Mouse (Mus musculus): ENCODE data around the gene Lars2. TPM values are rescaled to one million over a fixed set of nuclear protein-coding genes. Genes with fewer than 3 reads are reported as not detected.
A peak's percentile ranks its signal among the peaks of the same experiment; 100 is the strongest.

Gene Lars2
- polyA plus RNA-seq, 1 experiment from 2014 or later = 1,018 TPM

- 96% methylated on average over 4 of the region's 4 CpGs for WGBS
- no peaks in the 10 kb centered on the region for H3K27me3 ChIP-seq (ENCODE audit: control insufficient read depth, insufficient read depth, low read length)
- no peaks in the 10 kb centered on the region for H3K9me3 ChIP-seq (ENCODE audit: control insufficient read depth, low read length)
- H3K9ac ChIP-seq (ENCODE audit: low read length) = no peak overlapping the region
- H3K4me1 ChIP-seq (ENCODE audit: control insufficient read depth, insufficient read depth, low read length) = peaks cover 8% of the 10 kb centered on the region
- H3K27ac ChIP-seq (replicated peaks; ENCODE audit: low read depth, low read length) = no peak overlapping the region
- DNase-seq (ENCODE audit: low spot score) (no peak), ATAC-seq (ENCODE audit: insufficient number of reproducible peaks, low FRiP score, low TSS enrichment, low read depth) (no peak)
- H3K36me3 ChIP-seq (ENCODE audit: control insufficient read depth, insufficient read depth, low read length) = peaks cover 3% of the 10 kb centered on the region
- no peak overlapping the region for H3K4me2 ChIP-seq (ENCODE audit: low read depth, severe bottlenecking)
- no peak overlapping the region for H3K4me3 ChIP-seq (ENCODE audit: low read depth, low read length)
Measured at GRCm38 (mm10) chr9:123485561-123485960, 118.8 kb downstream of the Lars2 start.

GRCm38 (mm10) chr9:123486635-123487034 lies 119.9 kb downstream of the Lars2 start:
- 73% methylated on average over 3 of the region's 3 CpGs for WGBS
- peaks cover 7% of the 10 kb centered on the region for H3K4me1 ChIP-seq (ENCODE audit: control insufficient read depth, insufficient read depth, low read length)
- H3K9ac ChIP-seq (ENCODE audit: low read length) = no peak overlapping the region
- no peak overlapping the region for H3K4me2 ChIP-seq (ENCODE audit: low read depth, severe bottlenecking)
- no peaks in the 10 kb centered on the region for H3K9me3 ChIP-seq (ENCODE audit: control insufficient read depth, low read length)
- H3K4me3 ChIP-seq (ENCODE audit: low read depth, low read length) = no peak overlapping the region
- no peak overlapping the region for H3K27ac ChIP-seq (replicated peaks; ENCODE audit: low read depth, low read length)
- H3K36me3 ChIP-seq (ENCODE audit: control insufficient read depth, insufficient read depth, low read length) = peaks cover 3% of the 10 kb centered on the region; the same call in 1 of the 2 replicates
- DNase-seq (ENCODE audit: low spot score) (no peak), ATAC-seq (ENCODE audit: insufficient number of reproducible peaks, low FRiP score, low TSS enrichment, low read depth) (no peak)
- no peaks in the 10 kb centered on the region for H3K27me3 ChIP-seq (ENCODE audit: control insufficient read depth, insufficient read depth, low read length)

GRCm38 (mm10) chr9:123489073-123489472 lies 122.3 kb downstream of the Lars2 start:
- no peak overlapping the region for H3K4me3 ChIP-seq (ENCODE audit: low read depth, low read length)
- H3K4me2 ChIP-seq (ENCODE audit: low read depth, severe bottlenecking) = no peak overlapping the region
- WGBS = 86% methylated on average over 2 of the region's 2 CpGs
- no peaks in the 10 kb centered on the region; the same call in 1 of the 2 replicates for H3K36me3 ChIP-seq (ENCODE audit: control insufficient read depth, insufficient read depth, low read length)
- no peaks in the 10 kb centered on the region; the same call in 1 of the 2 replicates for H3K4me1 ChIP-seq (ENCODE audit: control insufficient read depth, insufficient read depth, low read length)
- H3K9me3 ChIP-seq (ENCODE audit: control insufficient read depth, low read length) = no peaks in the 10 kb centered on the region
- DNase-seq (ENCODE audit: low spot score) (no peak), ATAC-seq (ENCODE audit: insufficient number of reproducible peaks, low FRiP score, low TSS enrichment, low read depth) (no peak)
- no peaks in the 10 kb centered on the region for H3K27me3 ChIP-seq (ENCODE audit: control insufficient read depth, insufficient read depth, low read length)
- no peak overlapping the region for H3K9ac ChIP-seq (ENCODE audit: low read length)
- no peak overlapping the region for H3K27ac ChIP-seq (replicated peaks; ENCODE audit: low read depth, low read length)

- H3K4me3 ChIP-seq (ENCODE audit: low read depth, low read length) = no peak overlapping the region
- H3K4me2 ChIP-seq (ENCODE audit: low read depth, severe bottlenecking) = no peak overlapping the region
- DNase-seq (ENCODE audit: low spot score) = no peak
- H3K36me3 ChIP-seq (ENCODE audit: control insufficient read depth, insufficient read depth, low read length) = no peaks in the 10 kb centered on the region; the same call in 1 of the 2 replicates
- WGBS = 68% methylated on average over 9 of the region's 9 CpGs
- H3K4me1 ChIP-seq (ENCODE audit: control insufficient read depth, insufficient read depth, low read length) = no peaks in the 10 kb centered on the region; the same call in 1 of the 2 replicates
- ATAC-seq (ENCODE audit: insufficient number of reproducible peaks, low FRiP score, low TSS enrichment, low read depth) = no peak
- H3K27me3 ChIP-seq (ENCODE audit: control insufficient read depth, insufficient read depth, low read length) = no peaks in the 10 kb centered on the region
- no peak overlapping the region for H3K9ac ChIP-seq (ENCODE audit: low read length)
- H3K9me3 ChIP-seq (ENCODE audit: control insufficient read depth, low read length) = no peaks in the 10 kb centered on the region
- H3K27ac ChIP-seq (replicated peaks; ENCODE audit: low read depth, low read length) = no peak overlapping the region
Measured at GRCm38 (mm10) chr9:123489727-123490343, 123.1 kb downstream of the Lars2 start.

- WGBS = 80% methylated on average over 5 of the region's 5 CpGs
- H3K9me3 ChIP-seq (ENCODE audit: control insufficient read depth, low read length) = no peaks in the 10 kb centered on the region
- no peak overlapping the region for H3K4me3 ChIP-seq (ENCODE audit: low read depth, low read length)
- ATAC-seq (ENCODE audit: insufficient number of reproducible peaks, low FRiP score, low TSS enrichment, low read depth) = no peak
- H3K27me3 ChIP-seq (ENCODE audit: control insufficient read depth, insufficient read depth, low read length) = no peaks in the 10 kb centered on the region
- H3K27ac ChIP-seq (replicated peaks; ENCODE audit: low read depth, low read length) = no peak overlapping the region
- H3K36me3 ChIP-seq (ENCODE audit: control insufficient read depth, insufficient read depth, low read length) = no peaks in the 10 kb centered on the region; the same call in 1 of the 2 replicates
- DNase-seq (ENCODE audit: low spot score) = no peak
- no peak overlapping the region for H3K9ac ChIP-seq (ENCODE audit: low read length)
- no peak overlapping the region for H3K4me2 ChIP-seq (ENCODE audit: low read depth, severe bottlenecking)
- peaks cover under 1% of the 10 kb centered on the region; the same call in 1 of the 2 replicates for H3K4me1 ChIP-seq (ENCODE audit: control insufficient read depth, insufficient read depth, low read length)
Measured at GRCm38 (mm10) chr9:123490930-123491329, 124.2 kb downstream of the Lars2 start.

GRCm38 (mm10) chr9:123491917-123492585 lies 125.3 kb downstream of the Lars2 start:
- Histone ChIP-seq H3K4me1 (ENCODE audit: control insufficient read depth, insufficient read depth, low read length) (peaks cover 3% of the 10 kb centered on the region), H3K9me3 (ENCODE audit: control insufficient read depth, low read length) (no peaks in the 10 kb centered on the region), H3K27ac (replicated peaks; ENCODE audit: low read depth, low read length) (no peak overlapping the region), H3K4me2 (ENCODE audit: low read depth, severe bottlenecking) (no peak overlapping the region), H3K9ac (ENCODE audit: low read length) (no peak overlapping the region), H3K27me3 (ENCODE audit: control insufficient read depth, insufficient read depth, low read length) (no peaks in the 10 kb centered on the region), H3K36me3 (ENCODE audit: control insufficient read depth, insufficient read depth, low read length) (no peaks in the 10 kb centered on the region; the same call in 1 of the 2 replicates), H3K4me3 (ENCODE audit: low read depth, low read length) (no peak overlapping the region)
- DNase-seq (ENCODE audit: low spot score) (no peak), ATAC-seq (ENCODE audit: insufficient number of reproducible peaks, low FRiP score, low TSS enrichment, low read depth) (no peak)
- 84% methylated on average over 9 of the region's 9 CpGs for WGBS

- H3K9ac ChIP-seq (ENCODE audit: low read length) = no peak overlapping the region
- H3K4me1 ChIP-seq (ENCODE audit: control insufficient read depth, insufficient read depth, low read length) = peaks cover 3% of the 10 kb centered on the region
- H3K4me2 ChIP-seq (ENCODE audit: low read depth, severe bottlenecking) = peak overlapping the region; percentile 31; the same call in 1 of the 2 replicates
- 4% methylated on average over 13 of the region's 13 CpGs for WGBS
- no peak overlapping the region for H3K4me3 ChIP-seq (ENCODE audit: low read depth, low read length)
- H3K27ac ChIP-seq (replicated peaks; ENCODE audit: low read depth, low read length) = no peak overlapping the region
- no peaks in the 10 kb centered on the region for H3K27me3 ChIP-seq (ENCODE audit: control insufficient read depth, insufficient read depth, low read length)
- DNase-seq (ENCODE audit: low spot score) = peak; percentile 70
- H3K9me3 ChIP-seq (ENCODE audit: control insufficient read depth, low read length) = no peaks in the 10 kb centered on the region
- peak; percentile 46; the same call in 1 of the 2 replicates for ATAC-seq (ENCODE audit: insufficient number of reproducible peaks, low FRiP score, low TSS enrichment, low read depth)
- H3K36me3 ChIP-seq (ENCODE audit: control insufficient read depth, insufficient read depth, low read length) = peaks cover 6% of the 10 kb centered on the region; the same call in 1 of the 2 replicates
Measured at GRCm38 (mm10) chr9:123496665-123497064, 129.9 kb downstream of the Lars2 start.

GRCm38 (mm10) chr9:123497906-123498305 lies 131.2 kb downstream of the Lars2 start:
- no peak overlapping the region for H3K9ac ChIP-seq (ENCODE audit: low read length)
- peaks cover 8% of the 10 kb centered on the region; the same call in 1 of the 2 replicates for H3K36me3 ChIP-seq (ENCODE audit: control insufficient read depth, insufficient read depth, low read length)
- H3K4me1 ChIP-seq (ENCODE audit: control insufficient read depth, insufficient read depth, low read length) = peaks cover 3% of the 10 kb centered on the region
- no peak overlapping the region for H3K4me3 ChIP-seq (ENCODE audit: low read depth, low read length)
- DNase-seq (ENCODE audit: low spot score) = no peak
- H3K4me2 ChIP-seq (ENCODE audit: low read depth, severe bottlenecking) = no peak overlapping the region
- 87% methylated on average over 5 of the region's 5 CpGs for WGBS
- no peak for ATAC-seq (ENCODE audit: insufficient number of reproducible peaks, low FRiP score, low TSS enrichment, low read depth)
- no peak overlapping the region for H3K27ac ChIP-seq (replicated peaks; ENCODE audit: low read depth, low read length)
- H3K9me3 ChIP-seq (ENCODE audit: control insufficient read depth, low read length) = no peaks in the 10 kb centered on the region
- no peaks in the 10 kb centered on the region for H3K27me3 ChIP-seq (ENCODE audit: control insufficient read depth, insufficient read depth, low read length)

Data from limb, embryonic 11.5 days (tissue).